Mouse (Mus musculus): ENCODE measurements around the gene Hus1b. TPM values are rescaled to one million over a fixed set of nuclear protein-coding genes. Genes with fewer than 3 reads are reported as not detected.

Gene Hus1b
- polyA plus RNA-seq, 1 experiment from 2014 or later: 0.35 TPM

- H3K4me1 ChIP-seq (ENCODE audit: control insufficient read depth, insufficient read depth, low read length): peaks cover 23% of the 10 kb centered on the region
- ATAC-seq (ENCODE audit: insufficient number of reproducible peaks, insufficient read depth, low FRiP score, low read depth): no peak
Observed at GRCm38 (mm10) chr13:30968311-30968710, 20.8 kb upstream of the Hus1b start.

GRCm38 (mm10) chr13:30966507-30966911, 18.9 kb upstream of the Hus1b start:
- WGBS: 13% methylated on average over 10 of the region's 10 CpGs
- peaks cover 20% of the 10 kb centered on the region for H3K4me1 ChIP-seq (ENCODE audit: control insufficient read depth, insufficient read depth, low read length)
- H3K27ac ChIP-seq (ENCODE audit: low read length): 0 out of 2 replicates have a peak overlapping the region, but pooled peaks have one; percentile 10
- H3K4me2 ChIP-seq (replicated peaks; ENCODE audit: low read depth, low read length): peak overlapping the region; percentile 10; the same call in 1 of the 2 replicates
- ATAC-seq (ENCODE audit: insufficient number of reproducible peaks, insufficient read depth, low FRiP score, low read depth): peak; percentile 91; the same call in 1 of the 2 replicates
- no peak overlapping the region for H3K4me3 ChIP-seq (ENCODE audit: low read depth, low read length)
- no peaks in the 10 kb centered on the region for H3K9me3 ChIP-seq (ENCODE audit: control insufficient read depth, low read depth, low read length)
- H3K36me3 ChIP-seq (ENCODE audit: control insufficient read depth, insufficient read depth, low read length): no peaks in the 10 kb centered on the region
- no peaks in the 10 kb centered on the region for H3K27me3 ChIP-seq (ENCODE audit: control insufficient read depth, insufficient read depth, low read length)
- H3K9ac ChIP-seq (replicated peaks; ENCODE audit: low read depth, low read length): no peak overlapping the region

More at GRCm38 (mm10) chr13:30968311-30968710, 20.8 kb upstream of the Hus1b start:
- Histone ChIP-seq H3K27me3 (ENCODE audit: control insufficient read depth, insufficient read depth, low read length) (no peaks in the 10 kb centered on the region), H3K27ac (ENCODE audit: low read length) (no peak overlapping the region), H3K4me3 (ENCODE audit: low read depth, low read length) (no peak overlapping the region), H3K9me3 (ENCODE audit: control insufficient read depth, low read depth, low read length) (no peaks in the 10 kb centered on the region), H3K4me2 (replicated peaks; ENCODE audit: low read depth, low read length) (no peak overlapping the region), H3K9ac (replicated peaks; ENCODE audit: low read depth, low read length) (no peak overlapping the region), H3K36me3 (ENCODE audit: control insufficient read depth, insufficient read depth, low read length) (no peaks in the 10 kb centered on the region)
- 42% methylated on average over 4 of the region's 4 CpGs for WGBS

- no peak overlapping the region for H3K4me2 ChIP-seq (replicated peaks; ENCODE audit: low read depth, low read length)
- 55% methylated on average over 2 of the region's 2 CpGs for WGBS
- ATAC-seq (ENCODE audit: insufficient number of reproducible peaks, insufficient read depth, low FRiP score, low read depth): no peak
Observed at GRCm38 (mm10) chr13:30961932-30962331, 14.4 kb upstream of the Hus1b start.

GRCm38 (mm10) chr13:30960714-30961113, 13.2 kb upstream of the Hus1b start:
- Histone ChIP-seq H3K4me3 (ENCODE audit: low read depth, low read length) (no peak overlapping the region), H3K4me1 (ENCODE audit: control insufficient read depth, insufficient read depth, low read length) (peaks cover 3% of the 10 kb centered on the region; the same call in 1 of the 2 replicates), H3K27ac (ENCODE audit: low read length) (no peak overlapping the region), H3K9ac (replicated peaks; ENCODE audit: low read depth, low read length) (no peak overlapping the region), H3K27me3 (ENCODE audit: control insufficient read depth, insufficient read depth, low read length) (no peaks in the 10 kb centered on the region), H3K9me3 (ENCODE audit: control insufficient read depth, low read depth, low read length) (no peaks in the 10 kb centered on the region), H3K36me3 (ENCODE audit: control insufficient read depth, insufficient read depth, low read length) (no peaks in the 10 kb centered on the region), H3K4me2 (replicated peaks; ENCODE audit: low read depth, low read length) (no peak overlapping the region)
- no peak for ATAC-seq (ENCODE audit: insufficient number of reproducible peaks, insufficient read depth, low FRiP score, low read depth)
- 86% methylated on average over 2 of the region's 2 CpGs for WGBS

More at GRCm38 (mm10) chr13:30961932-30962331, 14.4 kb upstream of the Hus1b start:
- H3K36me3 ChIP-seq (ENCODE audit: control insufficient read depth, insufficient read depth, low read length): no peaks in the 10 kb centered on the region
- H3K9me3 ChIP-seq (ENCODE audit: control insufficient read depth, low read depth, low read length): no peaks in the 10 kb centered on the region
- no peak overlapping the region for H3K9ac ChIP-seq (replicated peaks; ENCODE audit: low read depth, low read length)
- no peaks in the 10 kb centered on the region for H3K27me3 ChIP-seq (ENCODE audit: control insufficient read depth, insufficient read depth, low read length)
- no peak overlapping the region for H3K4me3 ChIP-seq (ENCODE audit: low read depth, low read length)
- peaks cover 7% of the 10 kb centered on the region; the same call in 1 of the 2 replicates for H3K4me1 ChIP-seq (ENCODE audit: control insufficient read depth, insufficient read depth, low read length)
- no peak overlapping the region for H3K27ac ChIP-seq (ENCODE audit: low read length)

- H3K9ac ChIP-seq (replicated peaks; ENCODE audit: low read depth, low read length): no peak overlapping the region
- no peaks in the 10 kb centered on the region for H3K36me3 ChIP-seq (ENCODE audit: control insufficient read depth, insufficient read depth, low read length)
- WGBS: 28% methylated on average over 1 of the region's 1 CpGs
- H3K9me3 ChIP-seq (ENCODE audit: control insufficient read depth, low read depth, low read length): no peaks in the 10 kb centered on the region
- no peak overlapping the region for H3K4me3 ChIP-seq (ENCODE audit: low read depth, low read length)
- ATAC-seq (ENCODE audit: insufficient number of reproducible peaks, insufficient read depth, low FRiP score, low read depth): no peak
- no peak overlapping the region for H3K27ac ChIP-seq (ENCODE audit: low read length)
- H3K4me1 ChIP-seq (ENCODE audit: control insufficient read depth, insufficient read depth, low read length): no peaks in the 10 kb centered on the region
- H3K27me3 ChIP-seq (ENCODE audit: control insufficient read depth, insufficient read depth, low read length): no peaks in the 10 kb centered on the region
- H3K4me2 ChIP-seq (replicated peaks; ENCODE audit: low read depth, low read length): no peak overlapping the region
Observed at GRCm38 (mm10) chr13:30953580-30953979, 6.0 kb upstream of the Hus1b start.

GRCm38 (mm10) chr13:30952044-30952443, 4.5 kb upstream of the Hus1b start:
- H3K36me3 ChIP-seq (ENCODE audit: control insufficient read depth, insufficient read depth, low read length): no peaks in the 10 kb centered on the region
- H3K4me3 ChIP-seq (ENCODE audit: low read depth, low read length): no peak overlapping the region
- H3K9me3 ChIP-seq (ENCODE audit: control insufficient read depth, low read depth, low read length): no peaks in the 10 kb centered on the region
- H3K4me2 ChIP-seq (replicated peaks; ENCODE audit: low read depth, low read length): no peak overlapping the region
- no peak overlapping the region for H3K27ac ChIP-seq (ENCODE audit: low read length)
- no peak for ATAC-seq (ENCODE audit: insufficient number of reproducible peaks, insufficient read depth, low FRiP score, low read depth)
- no peak overlapping the region for H3K9ac ChIP-seq (replicated peaks; ENCODE audit: low read depth, low read length)
- peaks cover 5% of the 10 kb centered on the region; the same call in 1 of the 2 replicates for H3K4me1 ChIP-seq (ENCODE audit: control insufficient read depth, insufficient read depth, low read length)
- 82% methylated on average over 2 of the region's 2 CpGs for WGBS
- H3K27me3 ChIP-seq (ENCODE audit: control insufficient read depth, insufficient read depth, low read length): no peaks in the 10 kb centered on the region

GRCm38 (mm10) chr13:30949181-30949580, 1.6 kb upstream of the Hus1b start:
- Histone ChIP-seq H3K27ac (ENCODE audit: low read length) (no peak overlapping the region), H3K4me3 (ENCODE audit: low read depth, low read length) (no peak overlapping the region), H3K4me2 (replicated peaks; ENCODE audit: low read depth, low read length) (no peak overlapping the region), H3K27me3 (ENCODE audit: control insufficient read depth, insufficient read depth, low read length) (no peaks in the 10 kb centered on the region), H3K9ac (replicated peaks; ENCODE audit: low read depth, low read length) (no peak overlapping the region), H3K36me3 (ENCODE audit: control insufficient read depth, insufficient read depth, low read length) (no peaks in the 10 kb centered on the region), H3K4me1 (ENCODE audit: control insufficient read depth, insufficient read depth, low read length) (peaks cover 7% of the 10 kb centered on the region; the same call in 1 of the 2 replicates), H3K9me3 (ENCODE audit: control insufficient read depth, low read depth, low read length) (no peaks in the 10 kb centered on the region)
- ATAC-seq (ENCODE audit: insufficient number of reproducible peaks, insufficient read depth, low FRiP score, low read depth): no peak
- 92% methylated on average over 9 of the region's 9 CpGs for WGBS

- H3K9me3 ChIP-seq (ENCODE audit: control insufficient read depth, low read depth, low read length): no peaks in the 10 kb centered on the region
- H3K36me3 ChIP-seq (ENCODE audit: control insufficient read depth, insufficient read depth, low read length): no peaks in the 10 kb centered on the region
- no peak overlapping the region for H3K4me2 ChIP-seq (replicated peaks; ENCODE audit: low read depth, low read length)
- no peak for ATAC-seq (ENCODE audit: insufficient number of reproducible peaks, insufficient read depth, low FRiP score, low read depth)
- 89% methylated on average over 15 of the region's 15 CpGs for WGBS
- no peak overlapping the region for H3K27ac ChIP-seq (ENCODE audit: low read length)
- H3K9ac ChIP-seq (replicated peaks; ENCODE audit: low read depth, low read length): no peak overlapping the region
- H3K4me1 ChIP-seq (ENCODE audit: control insufficient read depth, insufficient read depth, low read length): peaks cover 7% of the 10 kb centered on the region; the same call in 1 of the 2 replicates
- H3K4me3 ChIP-seq (ENCODE audit: low read depth, low read length): no peak overlapping the region
- H3K27me3 ChIP-seq (ENCODE audit: control insufficient read depth, insufficient read depth, low read length): no peaks in the 10 kb centered on the region
Observed at GRCm38 (mm10) chr13:30947129-30947528, 430 bp downstream of the Hus1b start.

- H3K4me2 ChIP-seq (replicated peaks; ENCODE audit: low read depth, low read length): no peak overlapping the region
- H3K27ac ChIP-seq (ENCODE audit: low read length): no peak overlapping the region
- H3K27me3 ChIP-seq (ENCODE audit: control insufficient read depth, insufficient read depth, low read length): no peaks in the 10 kb centered on the region
- no peak for ATAC-seq (ENCODE audit: insufficient number of reproducible peaks, insufficient read depth, low FRiP score, low read depth)
- H3K9me3 ChIP-seq (ENCODE audit: control insufficient read depth, low read depth, low read length): no peaks in the 10 kb centered on the region
- no peaks in the 10 kb centered on the region for H3K36me3 ChIP-seq (ENCODE audit: control insufficient read depth, insufficient read depth, low read length)
- no peak overlapping the region for H3K9ac ChIP-seq (replicated peaks; ENCODE audit: low read depth, low read length)
- no peak overlapping the region for H3K4me3 ChIP-seq (ENCODE audit: low read depth, low read length)
- H3K4me1 ChIP-seq (ENCODE audit: control insufficient read depth, insufficient read depth, low read length): peaks cover 7% of the 10 kb centered on the region; the same call in 1 of the 2 replicates
Observed at GRCm38 (mm10) chr13:30945788-30946187, 1.8 kb downstream of the Hus1b start.

All from stomach, embryonic 14.5 days (tissue).